Mouse (Mus musculus): Measurements from ENCODE around the gene Nr2c1.

Nr2c1 gene

DNA sequence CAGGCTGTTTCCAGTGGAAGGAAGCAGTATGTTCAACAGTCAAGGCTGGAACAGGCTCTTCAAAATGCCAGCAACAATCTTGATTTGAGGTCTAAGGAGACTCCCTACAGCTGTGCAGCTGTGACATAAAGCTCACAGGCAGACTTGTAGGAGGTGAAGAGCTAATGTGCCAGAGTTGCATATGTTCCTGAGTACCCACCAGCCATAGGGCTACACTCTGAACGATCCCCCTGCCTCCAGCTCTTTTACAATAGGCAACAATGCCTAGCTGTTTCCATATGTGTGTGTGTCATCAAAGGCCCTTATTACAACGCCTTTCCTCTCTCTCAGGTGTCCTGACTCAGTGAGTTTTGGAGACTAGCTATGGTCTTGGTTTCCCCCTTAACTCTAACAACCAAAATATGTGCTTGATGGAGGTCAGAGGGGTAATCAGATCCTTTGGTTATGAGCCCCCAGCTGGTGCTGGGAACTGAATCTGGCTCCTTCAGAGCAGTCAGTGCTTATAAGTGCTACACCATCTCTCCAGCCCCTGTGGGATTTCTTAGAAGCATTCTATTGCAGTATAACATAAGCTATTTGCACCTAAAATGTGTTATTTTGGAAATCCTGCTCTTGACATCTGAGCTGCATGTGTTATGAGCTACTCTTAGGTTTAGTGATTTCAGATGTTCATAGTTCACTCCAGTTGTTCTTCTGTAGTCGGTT is 7.4 kb upstream of the Nr2c1 start:
- DNase-seq (ENCODE audit: low read depth, low spot score), result no peak

DNA sequence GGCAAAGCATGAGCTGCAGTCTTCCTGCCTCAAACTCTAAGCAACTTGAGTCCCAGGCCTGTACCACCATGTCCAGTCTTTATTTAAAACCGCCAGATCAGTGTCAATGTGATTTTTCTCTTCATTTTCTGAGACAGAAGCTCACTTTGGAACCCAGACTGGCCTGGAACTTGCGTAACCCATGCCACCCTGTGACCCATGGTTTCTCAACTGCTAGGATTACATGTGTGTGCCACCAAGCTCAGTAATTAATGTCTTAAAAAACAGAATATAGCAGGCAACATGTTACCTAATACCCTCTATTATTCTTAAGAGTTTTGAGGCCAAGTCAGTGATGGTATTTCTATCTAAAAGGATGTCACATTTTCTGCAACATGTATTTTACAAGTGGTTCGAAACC is 5.4 kb upstream of the Nr2c1 start:
- DNase-seq (ENCODE audit: low read depth, low spot score), result no peak

DNA sequence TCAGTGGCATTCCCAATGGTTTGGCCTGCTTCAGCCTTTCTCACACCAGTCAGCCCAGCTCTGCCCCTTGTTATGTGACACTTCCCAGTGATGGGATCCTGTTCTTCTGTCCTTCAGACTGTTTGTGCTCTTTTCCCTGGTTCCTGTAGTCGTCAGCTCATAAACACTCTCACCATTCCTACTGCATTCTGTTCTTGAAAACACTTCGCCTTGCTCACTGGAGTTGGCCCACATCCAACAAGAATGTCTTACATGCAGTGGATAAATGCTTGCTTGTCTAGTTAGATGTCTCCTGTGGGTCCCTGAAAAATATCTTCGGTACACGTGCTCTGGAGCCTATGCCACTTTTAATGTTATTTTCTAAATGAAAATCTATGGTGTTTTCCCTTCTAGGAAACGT is 3.2 kb upstream of the Nr2c1 start:
- no peak for DNase-seq (ENCODE audit: low read depth, low spot score)

DNA sequence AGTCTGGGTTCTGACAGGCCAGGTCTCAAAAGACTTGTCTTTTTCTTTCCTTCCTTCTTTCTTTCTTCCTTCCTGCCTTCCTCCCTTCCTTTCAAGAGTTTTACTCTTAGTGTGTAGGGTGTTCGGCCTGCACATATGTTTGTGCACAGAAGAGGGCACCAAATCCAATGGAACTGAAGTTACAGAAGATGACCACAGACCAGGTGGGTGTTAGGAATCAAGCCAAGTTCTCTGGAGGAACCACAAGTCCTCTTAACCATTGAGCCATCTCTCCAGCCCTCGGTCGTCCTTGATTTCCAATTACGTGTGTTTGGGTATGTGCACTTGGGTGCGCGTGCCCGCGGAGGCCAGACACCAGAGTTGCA is 450 bp upstream of the Nr2c1 start:
- DNase-seq (ENCODE audit: low read depth, low spot score), result peak; percentile 66

DNA sequence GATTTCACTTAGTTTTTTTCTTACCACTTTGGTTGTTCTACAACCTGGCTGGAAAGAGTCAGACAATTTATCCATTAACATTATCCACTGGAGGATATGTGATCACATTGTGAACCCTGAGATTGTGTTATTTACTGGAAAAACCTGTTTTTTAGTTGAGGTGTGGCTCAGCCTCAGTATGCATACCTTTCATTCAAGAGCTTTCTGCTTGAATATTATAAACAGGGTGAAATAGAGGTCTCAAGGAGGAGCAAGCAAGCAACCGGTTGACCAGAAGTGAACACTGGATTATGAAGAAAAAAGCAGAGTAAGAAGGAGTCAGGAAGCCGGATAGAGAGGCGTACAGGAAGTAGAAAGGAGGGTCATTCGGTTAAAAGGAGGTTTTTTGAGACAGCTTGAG is 3.7 kb downstream of the Nr2c1 start:
- DNase-seq (ENCODE audit: low read depth, low spot score), result no peak

DNA sequence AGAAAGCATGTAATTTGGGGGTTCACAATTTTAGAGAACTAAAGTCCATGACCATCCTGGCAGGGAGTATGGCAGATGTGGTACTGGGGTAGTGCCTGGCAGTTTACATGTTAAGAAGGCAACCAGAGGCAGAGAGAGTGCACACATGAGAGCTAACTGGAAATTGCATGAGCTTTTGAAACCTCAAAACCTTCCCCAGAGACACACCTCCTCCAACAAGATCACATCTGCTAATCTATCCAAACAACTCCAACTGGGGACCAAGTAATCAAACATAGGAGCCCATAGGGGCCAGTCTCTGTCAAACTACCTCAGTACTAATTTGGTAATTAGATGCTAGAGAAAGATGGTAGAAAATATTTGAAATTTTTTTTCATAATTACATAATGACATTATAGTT is 6.0 kb downstream of the Nr2c1 start:
- DNase-seq (ENCODE audit: low read depth, low spot score), result no peak

DNA sequence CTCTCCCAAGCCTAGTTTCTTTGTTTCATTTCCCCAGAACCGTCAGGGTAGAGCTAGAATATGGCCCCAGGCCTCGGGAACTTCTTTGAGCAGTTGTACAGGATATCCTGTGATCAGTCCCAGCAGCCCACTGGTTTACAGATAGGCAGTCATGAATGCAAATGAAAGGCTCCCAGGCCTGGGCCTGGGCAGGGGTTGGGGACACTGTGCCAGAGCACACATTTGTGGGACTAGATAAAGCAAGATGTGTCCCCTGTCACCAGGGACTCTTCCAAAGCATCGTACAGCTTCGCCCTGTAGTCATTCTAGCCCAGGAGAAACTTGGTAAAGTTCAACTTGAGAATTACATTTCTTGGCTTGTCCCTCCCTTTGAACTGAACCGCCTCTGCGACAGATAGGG is 11.1 kb downstream of the Nr2c1 start:
- no peak for DNase-seq (ENCODE audit: low read depth, low spot score)

DNA sequence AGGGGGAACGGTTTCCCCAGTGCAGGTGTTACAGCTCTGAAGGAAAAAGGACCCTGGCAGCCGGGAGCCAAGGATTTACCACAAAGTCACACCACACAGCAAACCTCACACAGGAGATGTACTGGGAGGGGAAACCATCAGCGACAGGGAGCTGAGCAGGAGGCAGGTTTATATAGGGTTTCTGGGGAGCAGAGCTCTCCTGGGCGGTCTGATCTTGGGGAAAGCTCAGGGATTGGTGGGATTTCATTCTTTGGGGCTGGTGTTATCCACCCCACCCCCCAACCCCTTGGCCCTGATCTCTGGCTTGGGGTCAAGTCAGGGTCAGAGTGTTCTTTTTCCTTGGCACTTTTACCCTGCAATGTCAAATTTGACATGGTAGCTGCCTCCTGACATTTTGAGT is 11.6 kb downstream of the Nr2c1 start:
- peak; percentile 49 for DNase-seq (ENCODE audit: low read depth, low spot score)

DNA sequence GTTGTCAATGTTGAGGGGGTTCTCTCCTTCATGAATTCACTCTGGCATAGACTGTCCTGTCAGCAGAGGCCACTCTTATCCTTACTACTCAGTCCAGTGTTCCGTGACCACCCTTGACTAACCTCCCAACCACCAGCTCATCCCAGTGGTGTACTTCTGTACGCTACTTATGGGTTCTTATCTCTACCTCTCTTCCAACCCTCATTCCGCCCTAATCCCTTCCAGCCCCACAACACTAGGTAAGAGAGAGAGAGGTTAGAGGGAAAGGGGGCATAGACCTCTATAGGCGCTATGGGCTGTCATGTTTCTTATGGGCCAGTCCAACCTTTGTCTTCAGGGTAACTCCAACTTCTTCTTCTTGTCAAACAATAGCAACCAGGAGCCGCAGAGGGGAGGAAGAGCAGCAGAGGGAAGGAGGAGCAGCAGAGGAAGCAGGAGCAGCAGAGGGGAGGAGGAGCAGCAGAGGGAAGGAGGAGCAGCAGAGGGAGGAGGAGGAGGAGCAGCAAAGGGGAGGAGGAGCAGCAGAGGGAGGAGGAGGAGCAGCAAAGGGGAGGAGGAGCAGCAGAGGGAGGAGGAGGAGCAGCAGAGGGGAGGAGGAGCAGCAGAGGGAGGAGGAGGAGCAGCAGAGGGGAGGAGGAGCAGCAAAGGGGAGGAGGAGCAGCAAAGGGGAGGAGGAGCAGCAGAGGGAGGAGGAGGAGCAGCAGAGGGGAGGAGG is 13.4 kb downstream of the Nr2c1 start:
- peak; percentile 34 for DNase-seq (ENCODE audit: low read depth, low spot score)

DNA sequence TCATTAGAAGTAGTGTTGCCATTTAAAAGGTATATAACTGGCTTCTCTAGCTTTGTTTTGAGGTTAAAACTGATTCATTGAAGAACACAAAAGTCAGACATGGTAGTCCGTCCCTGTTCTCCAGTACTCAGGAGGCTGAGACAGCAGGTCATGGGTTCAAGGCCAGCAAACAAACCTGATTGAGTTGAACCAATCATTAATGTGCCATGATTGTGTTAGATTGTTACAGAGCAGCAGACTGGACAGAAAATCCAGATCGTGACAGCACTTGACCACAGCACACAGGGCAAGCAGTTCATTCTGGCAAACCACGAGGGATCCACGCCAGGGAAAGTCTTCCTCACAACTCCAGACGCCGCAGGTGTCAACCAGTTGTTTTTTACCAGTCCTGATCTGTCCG is 14.2 kb downstream of the Nr2c1 start:
- no peak for DNase-seq (ENCODE audit: low read depth, low spot score)

DNA sequence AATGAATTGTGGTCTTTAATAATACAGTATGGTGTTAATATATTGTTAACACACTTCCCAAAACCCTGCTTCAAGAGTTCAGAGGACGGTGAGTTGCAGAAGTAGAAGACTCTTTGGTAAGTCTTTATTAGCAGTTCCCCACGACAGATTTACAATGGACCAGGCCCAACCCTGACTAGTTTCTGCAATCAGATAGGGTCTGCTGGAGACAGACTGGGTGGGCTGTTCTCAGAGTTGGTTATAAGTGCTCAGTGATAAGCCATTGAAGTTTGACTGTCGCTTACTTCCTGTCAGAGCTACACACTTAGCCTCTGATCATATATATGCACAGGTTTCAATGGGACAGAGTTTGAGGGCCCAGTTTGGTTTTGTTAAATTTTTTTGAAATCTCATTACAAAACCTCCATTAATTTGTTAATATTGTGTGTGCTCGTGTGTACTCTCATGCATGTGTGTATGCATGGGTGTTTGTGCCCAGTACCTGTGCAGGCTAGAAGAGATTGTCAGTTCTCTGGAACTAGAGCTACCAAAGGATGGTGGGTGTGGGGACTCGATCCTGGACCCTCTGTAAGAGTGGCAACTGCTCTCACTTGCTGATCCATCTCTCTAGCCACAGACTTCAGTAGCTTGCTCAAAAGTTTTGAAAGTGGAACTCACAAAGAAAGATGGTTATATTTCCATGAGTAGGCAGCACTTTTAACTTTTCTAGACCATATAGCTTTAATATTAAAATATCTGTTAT is 16.5 kb downstream of the Nr2c1 start:
- no peak for DNase-seq (ENCODE audit: low read depth, low spot score)

DNA sequence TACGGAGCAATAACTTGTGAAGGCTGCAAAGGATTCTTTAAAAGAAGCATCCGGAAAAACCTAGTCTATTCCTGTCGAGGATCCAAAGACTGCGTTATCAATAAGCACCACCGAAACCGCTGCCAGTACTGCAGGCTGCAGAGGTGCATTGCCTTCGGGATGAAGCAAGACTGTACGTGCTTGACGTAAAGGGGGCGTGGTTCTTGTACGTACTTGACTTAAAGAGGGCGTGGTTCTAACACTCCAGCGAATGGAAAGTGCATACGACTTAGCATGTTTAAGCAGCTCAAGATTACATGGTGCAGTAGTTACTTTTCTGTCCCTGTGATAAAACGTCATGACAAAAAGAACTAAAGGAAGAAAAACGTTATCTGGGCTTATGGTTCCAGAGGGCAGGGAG is 17.6 kb downstream of the Nr2c1 start:
- peak; percentile 81 for DNase-seq (ENCODE audit: low read depth, low spot score)

DNA sequence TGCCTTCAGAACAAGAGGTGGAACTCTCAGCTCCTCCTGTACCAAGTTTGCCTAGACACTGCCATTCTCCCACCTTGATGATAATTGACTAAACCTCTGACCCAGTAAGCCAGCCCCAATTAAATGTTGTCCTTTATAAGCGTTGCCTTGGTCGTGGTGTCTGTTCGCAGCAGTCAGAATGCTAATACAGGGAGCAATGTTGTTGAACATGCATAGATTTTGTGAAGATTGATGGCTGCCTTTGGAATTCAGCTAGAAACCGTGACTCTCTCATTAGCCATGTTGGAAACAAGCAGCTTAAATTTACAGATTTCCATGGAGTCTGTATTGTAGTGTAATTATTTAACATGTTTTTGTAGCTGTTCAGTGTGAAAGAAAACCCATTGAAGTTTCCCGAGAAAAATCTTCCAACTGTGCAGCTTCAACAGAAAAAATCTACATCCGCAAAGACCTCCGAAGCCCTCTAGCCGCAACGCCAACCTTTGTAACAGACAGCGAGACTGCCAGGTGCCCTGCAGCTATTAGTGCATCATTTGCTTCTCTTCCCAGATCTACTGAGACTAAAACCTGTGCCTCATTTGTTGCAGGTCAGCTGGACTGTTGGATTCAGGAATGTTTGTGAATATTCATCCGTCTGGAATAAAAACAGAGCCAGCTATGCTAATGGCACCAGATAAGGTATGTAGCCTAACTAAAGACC is 19.4 kb downstream of the Nr2c1 start:
- no peak for DNase-seq (ENCODE audit: low read depth, low spot score)

DNA sequence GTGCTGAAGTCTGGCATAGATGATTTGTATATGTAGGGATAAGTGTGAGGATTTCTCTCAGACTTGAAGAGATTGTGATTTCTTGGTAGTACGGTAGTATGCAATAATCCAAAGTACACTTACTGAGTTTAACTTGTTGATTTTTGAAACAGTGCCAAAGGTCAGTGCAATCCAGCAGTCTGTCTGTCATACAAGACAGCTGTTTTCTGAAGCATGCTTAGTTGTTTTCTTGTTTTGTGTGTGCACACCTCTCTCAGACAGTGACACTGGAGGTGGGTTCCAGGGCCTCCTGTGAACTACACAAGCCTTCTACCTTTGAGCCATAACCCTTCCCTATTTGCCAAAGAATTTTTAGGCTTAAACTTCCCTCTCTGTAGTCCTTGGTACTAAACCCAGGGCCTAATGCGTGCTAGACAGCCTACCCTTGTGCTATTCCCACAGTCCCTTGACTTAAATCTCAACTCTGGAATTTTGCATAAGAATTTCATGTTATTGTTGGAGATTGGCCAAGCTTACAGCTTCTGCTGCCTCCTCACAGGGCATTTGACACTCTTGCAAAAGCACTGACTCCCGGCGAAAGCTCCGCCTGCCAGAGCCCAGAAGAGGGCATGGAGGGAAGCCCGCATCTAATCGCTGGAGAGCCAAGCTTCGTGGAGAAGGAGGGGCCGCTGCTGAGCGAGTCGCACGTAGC is 23.8 kb downstream of the Nr2c1 start:
- no peak for DNase-seq (ENCODE audit: low read depth, low spot score)

DNA sequence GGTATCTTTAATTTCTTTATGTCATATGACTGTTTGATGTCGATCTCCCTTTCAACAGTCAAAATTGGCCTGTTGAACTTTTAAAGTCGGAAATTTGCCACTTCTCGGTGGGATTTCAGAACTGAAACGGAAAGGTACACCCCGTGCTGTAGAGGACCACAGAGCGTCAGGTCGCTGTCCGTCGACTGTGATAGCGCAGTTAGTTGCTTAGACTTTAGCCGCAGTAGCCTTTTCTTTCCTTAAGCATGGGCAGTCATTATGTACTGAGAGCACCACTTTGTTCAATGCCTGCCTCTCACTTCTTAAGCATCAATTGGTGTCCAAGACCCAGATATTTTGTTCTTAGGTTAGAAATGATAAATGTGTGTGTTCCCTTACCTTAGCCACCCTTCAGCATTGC is 24.3 kb downstream of the Nr2c1 start:
- no peak for DNase-seq (ENCODE audit: low read depth, low spot score)

DNA sequence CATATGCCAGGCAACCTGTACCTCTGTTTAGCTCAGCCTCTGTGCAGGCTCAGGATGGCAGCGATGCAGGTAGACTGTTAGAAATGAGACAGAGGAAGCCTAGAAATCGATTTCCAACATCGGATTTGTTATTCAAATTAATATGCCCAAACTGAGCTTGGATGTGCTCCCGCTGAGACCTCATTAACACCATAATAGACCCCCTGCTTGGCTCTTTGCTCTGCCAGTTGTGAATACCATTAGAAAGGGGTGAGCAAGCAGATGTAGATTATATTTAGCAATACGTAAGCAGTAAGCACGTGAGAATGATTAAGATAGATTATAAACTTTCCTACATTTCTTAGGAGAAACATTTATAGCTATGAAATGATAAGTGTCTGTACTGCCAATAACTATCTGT is 24.9 kb downstream of the Nr2c1 start:
- DNase-seq (ENCODE audit: low read depth, low spot score), result peak; percentile 82

DNA sequence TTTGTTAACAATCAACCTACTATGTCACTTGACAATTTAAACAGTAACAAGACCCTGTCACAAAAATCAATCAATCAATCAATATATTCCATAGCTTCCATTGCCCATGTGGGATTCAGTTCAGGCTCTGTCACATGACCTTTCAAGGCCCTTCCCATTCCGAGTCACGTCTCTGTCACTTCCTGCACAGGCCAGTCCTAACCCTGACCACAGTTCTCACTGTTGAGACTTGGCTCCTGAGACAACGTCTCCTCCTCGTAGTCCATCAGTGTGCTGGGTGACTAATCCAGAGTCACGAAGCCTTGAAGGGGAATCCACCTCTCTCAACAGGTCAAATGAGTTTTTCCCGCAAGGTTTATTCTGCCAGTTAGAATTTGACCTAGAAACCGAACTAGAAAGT is 26.8 kb downstream of the Nr2c1 start:
- DNase-seq (ENCODE audit: low read depth, low spot score), result no peak

DNA sequence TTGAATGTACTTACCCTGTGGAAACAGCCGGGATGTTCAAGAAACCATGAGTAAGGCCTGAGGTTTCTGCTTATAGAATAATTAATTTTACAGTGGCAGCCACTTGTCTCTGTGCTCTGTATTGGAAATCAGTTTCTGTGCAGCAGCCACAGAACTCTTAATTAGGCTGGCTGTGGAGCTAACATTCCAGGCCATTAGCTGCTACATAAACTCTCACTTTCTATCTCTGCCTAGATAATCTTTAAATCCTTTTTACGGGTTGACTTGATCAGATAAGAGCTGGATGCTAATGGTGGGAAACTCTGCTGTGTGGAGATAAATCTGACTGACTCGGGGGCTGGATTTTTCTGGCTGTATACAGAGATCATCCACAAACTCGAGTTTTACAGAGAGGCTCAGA is 35.4 kb downstream of the Nr2c1 start:
- DNase-seq (ENCODE audit: low read depth, low spot score), result no peak

DNA sequence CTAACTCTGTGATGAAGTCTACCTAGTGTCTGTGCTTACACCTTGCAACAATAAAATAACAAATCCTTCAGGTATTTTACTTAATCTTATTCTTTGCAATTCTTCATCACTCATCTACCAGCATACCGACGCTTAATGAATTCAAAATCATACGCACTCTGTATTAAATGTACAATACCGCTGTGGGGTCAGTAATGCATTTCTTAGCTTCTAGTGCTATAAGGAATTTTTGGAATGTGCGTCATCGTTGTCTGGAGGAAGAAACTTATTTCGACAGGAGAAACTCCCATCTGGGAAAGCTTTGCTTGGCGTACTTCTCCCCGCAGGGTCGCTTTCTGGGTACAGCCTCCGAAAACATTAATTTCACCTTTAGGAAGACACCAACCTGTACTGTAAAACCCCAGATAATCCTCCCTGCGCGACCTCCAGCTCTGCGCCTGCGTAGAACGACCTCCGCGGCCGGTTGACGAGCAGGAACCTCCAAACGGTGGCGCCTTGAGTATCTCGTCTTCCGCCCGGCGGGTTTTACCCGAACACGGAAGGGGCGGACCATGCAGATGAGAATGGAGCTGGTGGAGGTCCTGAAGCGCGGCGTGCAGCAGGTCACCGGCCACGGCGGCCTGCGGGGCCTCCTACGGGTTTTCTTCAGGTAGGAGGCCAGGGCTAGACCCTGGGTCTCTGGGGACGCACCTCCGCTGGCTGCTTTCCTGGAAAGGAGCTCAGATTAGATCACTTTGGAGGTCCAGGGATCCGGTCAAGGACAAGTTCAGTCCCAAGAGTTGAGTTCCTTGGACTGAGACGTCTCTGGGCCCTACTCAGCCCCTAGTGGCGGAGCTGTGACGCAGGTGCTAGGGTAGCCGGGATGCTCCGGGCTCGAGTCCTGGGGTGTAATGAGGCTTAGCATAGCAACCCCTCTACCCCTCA is 50.9 kb downstream of the Nr2c1 start, which contains the start of gene Ndufa12:
Gene Ndufa12 (plus strand): TSS at position 239 of the 924 bp plus-strand sequence.
- peak; percentile 97 for DNase-seq (ENCODE audit: low read depth, low spot score)

DNA sequence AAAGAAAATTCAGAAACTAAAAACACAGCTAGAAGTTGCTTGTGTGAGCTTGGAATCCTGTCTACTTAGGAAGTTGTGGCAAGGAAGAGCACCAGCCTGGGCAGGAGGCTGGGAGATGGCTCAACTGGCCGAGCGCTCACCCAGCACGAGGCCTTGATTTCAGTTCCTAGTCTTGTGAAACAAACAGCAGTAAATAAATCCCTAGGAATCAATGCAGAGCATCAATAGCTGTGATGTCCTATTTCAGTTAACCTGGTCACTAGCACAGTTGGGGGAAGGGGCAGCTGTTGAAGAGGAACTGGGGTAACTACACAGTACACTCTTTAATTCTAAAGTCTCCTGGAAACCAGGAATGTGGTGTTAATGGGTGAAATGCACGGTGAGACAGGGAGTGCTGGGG is 57.1 kb downstream of the Nr2c1 start:
- no peak for DNase-seq (ENCODE audit: low read depth, low spot score)
